Mouse (Mus musculus) cerebellum, adult 8-10 months (tissue): ENCODE measurements at regions not wholly inside any gene's neighbourhood (a gene's known extent, or its start where the extent isn't known, plus 50 kb on each side); places are given as distances from the start of the nearest gene placed in this dataset.

Experiments used
- DNase-seq: peaks from one replicate; pipeline ENCODE4 v3.0.0; 2022

GRCm38 (mm10) chr3:52498506-52499228, 230.5 kb downstream of the Foxo1 start:
- DNase-seq: no peak

DNA sequence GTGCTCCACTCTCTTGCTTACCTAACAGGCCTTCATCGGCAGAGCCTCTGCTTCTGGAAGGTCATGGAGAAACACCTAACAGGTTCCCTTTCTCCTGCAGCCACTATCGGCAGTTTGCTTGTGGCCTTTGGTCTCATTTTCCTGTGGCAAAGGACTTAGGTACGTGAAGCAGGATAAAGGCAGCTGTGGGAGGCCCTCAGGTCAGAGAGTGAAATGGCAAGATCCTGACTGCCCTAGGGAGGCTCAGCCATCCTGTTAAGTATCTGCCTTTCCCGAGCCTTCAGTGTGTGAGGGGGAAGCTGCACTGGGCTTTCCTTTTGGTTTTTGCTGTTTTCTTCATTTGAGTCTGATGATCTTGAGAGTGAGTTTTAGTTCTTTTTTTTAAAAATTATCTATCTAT, 228.8 kb downstream of the Foxo1 start:
- no peak for DNase-seq

DNA sequence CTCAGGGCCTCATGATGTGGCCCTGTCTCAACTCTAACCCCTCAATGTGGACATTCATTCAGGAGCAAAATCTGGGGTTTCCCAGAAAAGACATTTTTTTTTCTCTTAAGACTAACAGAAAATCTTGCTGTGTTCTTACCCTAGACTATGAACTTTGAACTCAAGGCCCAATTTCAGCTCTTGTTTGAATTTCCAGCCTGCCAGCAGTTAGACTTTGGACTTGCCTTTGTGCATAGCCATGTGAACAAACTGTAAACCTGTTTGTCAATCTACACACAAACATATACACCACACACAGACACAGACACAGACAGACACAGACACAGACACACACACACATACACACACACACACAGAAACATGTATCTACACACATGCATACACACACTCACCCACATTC, 227.3 kb downstream of the Foxo1 start:
- DNase-seq: no peak

DNA sequence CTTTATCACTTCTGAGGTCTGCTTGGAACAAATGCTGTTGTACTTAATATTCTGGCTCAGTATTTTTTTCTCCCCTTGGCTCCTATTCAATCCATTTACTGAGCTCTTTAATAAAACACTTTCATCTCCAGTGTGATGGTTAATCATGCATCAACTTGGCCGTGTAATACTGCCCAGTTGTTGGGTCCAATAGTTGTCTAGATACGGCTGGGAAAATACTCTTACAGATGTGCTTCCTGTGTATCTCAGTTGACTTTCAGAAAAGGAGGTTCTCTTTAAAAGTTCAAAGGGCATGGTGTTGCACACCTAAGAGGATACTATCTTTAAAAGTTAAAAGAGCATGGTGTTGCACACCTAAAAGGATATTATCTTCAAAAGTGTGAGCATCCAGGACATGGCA, 226.8 kb downstream of the Foxo1 start:
- no peak for DNase-seq

DNA sequence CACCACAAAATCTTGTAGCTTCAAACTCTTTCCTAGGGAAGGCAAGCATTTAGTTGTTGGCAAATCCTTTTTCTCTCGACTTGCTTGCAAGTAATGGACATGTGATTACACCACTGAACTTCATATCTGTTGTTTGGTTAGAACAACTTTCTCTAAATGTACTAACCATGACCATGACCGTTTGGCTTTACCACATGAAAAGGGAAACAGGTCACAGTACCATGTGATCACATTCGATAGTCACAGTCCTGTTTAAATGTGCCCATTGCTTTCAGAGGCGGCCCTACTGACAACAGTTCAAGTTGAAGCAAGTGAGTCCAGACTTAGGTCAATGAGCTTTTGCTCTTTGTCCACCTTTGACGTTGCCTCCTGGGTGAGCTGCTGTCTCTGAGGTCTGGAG, 211.1 kb downstream of the Foxo1 start:
- DNase-seq: no peak

DNA sequence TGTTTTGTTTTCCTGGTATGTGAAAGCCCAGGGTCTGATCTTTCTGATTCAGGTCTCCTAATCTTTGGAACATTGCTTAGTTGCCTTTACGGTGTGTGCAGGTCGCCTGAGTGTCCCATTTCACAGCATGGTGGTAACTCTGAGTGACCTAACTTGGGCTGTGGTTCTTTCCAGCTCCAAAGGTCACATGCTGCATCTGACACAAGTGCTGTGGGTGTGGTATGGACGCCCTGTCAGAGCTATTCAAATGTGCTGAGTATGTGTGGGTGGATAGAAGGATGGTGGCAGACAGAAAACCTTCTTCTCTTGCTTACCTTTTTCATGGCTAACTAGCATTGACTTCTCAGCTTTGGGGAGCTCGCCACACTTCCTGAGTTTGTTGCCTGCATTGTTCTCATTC, 201.8 kb downstream of the Foxo1 start:
- no peak for DNase-seq

GRCm38 (mm10) chr3:52469397-52469796, 201.3 kb downstream of the Foxo1 start:
- no peak for DNase-seq

- DNase-seq: no peak
These were observed 200.2 kb downstream of the Foxo1 start for GRCm38 (mm10) chr3:52468326-52468725.

DNA sequence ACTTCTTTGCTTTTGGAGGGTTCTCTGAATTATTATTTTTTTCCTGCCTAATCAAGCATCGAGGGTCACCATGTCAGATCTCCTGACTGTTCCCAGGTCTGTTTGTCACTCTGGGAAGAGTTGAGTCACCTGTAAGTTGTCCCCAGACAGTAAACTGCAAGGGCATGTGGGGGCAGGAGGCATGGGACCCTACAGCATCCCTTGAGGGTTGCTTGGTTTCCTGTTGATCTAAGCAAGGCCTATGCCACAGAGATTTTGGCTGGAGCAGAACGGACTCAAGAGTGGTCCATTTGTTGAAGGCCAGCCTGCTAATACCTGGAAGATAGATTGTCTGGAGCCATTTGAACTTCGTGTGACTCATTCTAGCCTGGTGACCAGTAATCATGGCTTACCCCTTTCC, 199.7 kb downstream of the Foxo1 start:
- no peak for DNase-seq

- DNase-seq: no peak
These were observed 198.9 kb downstream of the Foxo1 start for GRCm38 (mm10) chr3:52466984-52467565.

GRCm38 (mm10) chr3:52466571-52466970, 198.4 kb downstream of the Foxo1 start:
- DNase-seq: peak; percentile 42

GRCm38 (mm10) chr3:52463911-52464310, 195.8 kb downstream of the Foxo1 start:
- no peak for DNase-seq

GRCm38 (mm10) chr3:52454955-52455354, 186.8 kb downstream of the Foxo1 start:
- no peak for DNase-seq

GRCm38 (mm10) chr3:52453041-52453440, 184.9 kb downstream of the Foxo1 start:
- no peak for DNase-seq

GRCm38 (mm10) chr3:52452345-52452744, 184.2 kb downstream of the Foxo1 start:
- DNase-seq: no peak

GRCm38 (mm10) chr3:52446991-52447390, 178.9 kb downstream of the Foxo1 start:
- DNase-seq: no peak

DNA sequence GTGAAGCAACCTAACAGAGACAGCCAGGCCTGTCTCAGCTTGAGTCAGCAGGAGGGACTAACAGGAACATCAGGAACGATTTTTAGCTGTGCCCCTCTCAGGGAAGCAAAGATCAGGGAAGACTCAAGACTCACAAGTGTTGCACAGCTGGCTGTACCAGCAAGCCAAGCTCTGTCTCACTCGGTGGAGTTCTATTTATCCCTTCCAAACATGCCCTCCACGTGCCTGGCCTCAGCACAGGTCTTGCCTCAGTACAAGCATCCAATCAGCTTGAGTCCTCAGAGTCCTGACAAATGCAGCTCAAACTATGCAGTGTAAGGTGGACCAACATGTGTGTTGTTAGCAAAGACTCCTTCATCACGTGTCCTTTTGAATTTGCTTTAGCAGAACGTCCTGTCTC, 178.4 kb downstream of the Foxo1 start:
- DNase-seq: no peak

DNA sequence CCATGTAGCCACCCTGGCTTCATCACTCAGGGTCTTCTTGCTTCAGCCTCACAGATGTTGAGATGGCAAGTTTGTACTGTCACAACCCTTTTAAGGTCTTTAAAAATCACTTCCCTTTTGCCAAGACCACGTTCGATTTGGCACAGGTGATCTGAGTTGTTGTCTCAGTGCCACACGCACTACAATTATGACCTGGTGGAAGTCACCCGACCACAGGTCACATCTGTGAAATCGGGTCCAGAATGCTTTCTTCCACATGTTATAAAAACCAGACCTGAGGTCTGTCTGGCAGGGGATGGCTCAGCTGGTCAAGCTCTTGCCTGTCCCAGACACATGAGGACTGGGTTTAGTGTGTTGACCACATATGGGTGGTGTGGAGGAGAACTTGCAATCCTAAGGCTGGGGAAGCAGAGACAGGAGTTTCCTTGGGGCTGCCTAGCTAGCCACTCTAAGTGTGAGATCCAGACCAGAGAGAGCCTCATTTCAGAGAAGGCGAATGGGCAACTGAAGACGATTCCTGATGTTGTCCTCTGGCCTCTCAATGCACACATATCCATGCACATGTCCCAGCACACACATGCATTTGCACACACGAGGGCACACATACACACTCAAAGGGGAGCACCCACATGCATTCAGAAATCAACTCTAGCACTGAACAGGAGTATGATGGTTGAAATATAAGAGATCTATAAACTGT, 176.4 kb downstream of the Foxo1 start:
- DNase-seq: no peak

- peak; percentile 44 for DNase-seq
These were observed 175.7 kb downstream of the Foxo1 start for GRCm38 (mm10) chr3:52443856-52444255.

DNA sequence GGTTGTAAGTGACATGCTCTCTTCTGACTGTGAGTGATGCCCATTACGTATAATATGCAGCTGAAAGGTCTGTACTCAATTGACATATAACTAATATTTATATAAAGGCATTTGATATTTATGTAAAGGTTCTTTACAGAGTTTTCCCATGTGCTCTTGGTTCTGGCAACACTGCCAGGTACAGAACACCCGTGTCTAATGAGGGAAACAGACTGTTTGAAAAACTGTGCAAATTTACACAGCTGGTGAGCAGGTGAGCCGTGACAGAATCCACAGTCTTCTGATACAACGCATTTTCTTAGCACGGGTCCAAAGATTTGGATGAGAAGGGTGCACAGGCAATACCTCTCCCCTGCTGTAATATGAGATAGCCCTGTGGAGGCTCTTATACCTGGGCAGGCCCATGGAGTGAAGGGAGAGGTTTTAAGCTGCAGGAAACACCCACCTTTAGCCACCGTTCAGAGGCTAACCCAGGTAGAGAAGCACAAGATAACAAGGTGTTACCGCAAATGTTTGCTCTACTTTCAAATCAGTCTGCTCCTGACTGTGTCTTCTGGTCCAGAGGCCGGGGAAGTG, 161.0 kb downstream of the Foxo1 start:
- no peak for DNase-seq

GRCm38 (mm10) chr3:52422826-52423225, 154.7 kb downstream of the Foxo1 start:
- DNase-seq: no peak

- no peak for DNase-seq
These were observed 148.1 kb downstream of the Foxo1 start for GRCm38 (mm10) chr3:52416261-52416660.

DNA sequence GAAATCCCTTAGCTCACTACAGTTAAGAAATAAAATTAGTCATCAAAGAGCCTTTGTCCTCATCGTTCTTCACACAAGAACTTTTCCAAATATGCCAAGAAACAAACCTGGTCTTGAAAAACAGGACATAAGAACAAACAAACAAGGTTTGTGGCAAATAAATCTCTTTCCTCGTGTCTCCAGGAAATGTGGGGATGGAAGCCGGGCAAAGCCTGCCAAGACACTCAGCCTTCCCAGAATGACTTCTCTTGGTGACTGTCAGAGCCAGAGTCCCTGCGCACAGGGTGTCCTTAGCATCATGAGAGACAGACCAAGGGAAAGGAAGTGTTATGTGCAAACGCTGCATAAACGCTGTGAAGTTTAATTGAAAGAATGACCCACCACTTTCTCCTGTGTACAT, 147.2 kb downstream of the Foxo1 start:
- DNase-seq: no peak

DNA sequence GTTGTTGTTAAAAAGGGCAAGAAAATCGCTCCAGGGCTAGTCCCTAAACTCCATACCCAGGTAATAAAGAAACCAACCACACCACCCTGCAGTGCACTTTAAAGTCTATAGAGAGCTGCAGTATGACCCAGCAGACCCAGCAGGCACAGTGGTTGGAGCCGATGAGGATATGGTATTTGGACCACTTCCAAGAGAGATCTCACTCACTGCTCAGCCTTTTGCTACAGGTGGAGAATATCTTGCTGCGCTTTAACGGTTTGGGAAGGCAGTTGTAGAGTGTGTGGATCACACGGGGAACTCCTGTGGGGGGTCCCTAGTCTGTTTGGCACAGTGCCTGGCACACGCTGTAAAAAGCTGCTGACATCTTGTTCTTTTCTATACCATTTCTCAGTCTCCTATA, 145.9 kb downstream of the Foxo1 start:
- DNase-seq: no peak
